Mouse (Mus musculus): ENCODE data around the gene Wdfy2. TPM values are rescaled to one million over a fixed set of nuclear protein-coding genes. Genes with fewer than 3 reads are reported as not detected.
"Not testable (repeated sequence)": the region's sequence is repeated elsewhere in the genome, so short reads cannot be mapped to it uniquely, and the experiment has no call there.

Gene Wdfy2
- polyA plus RNA-seq, 1 experiment from 2014 or later, result 12.1 TPM

DNA sequence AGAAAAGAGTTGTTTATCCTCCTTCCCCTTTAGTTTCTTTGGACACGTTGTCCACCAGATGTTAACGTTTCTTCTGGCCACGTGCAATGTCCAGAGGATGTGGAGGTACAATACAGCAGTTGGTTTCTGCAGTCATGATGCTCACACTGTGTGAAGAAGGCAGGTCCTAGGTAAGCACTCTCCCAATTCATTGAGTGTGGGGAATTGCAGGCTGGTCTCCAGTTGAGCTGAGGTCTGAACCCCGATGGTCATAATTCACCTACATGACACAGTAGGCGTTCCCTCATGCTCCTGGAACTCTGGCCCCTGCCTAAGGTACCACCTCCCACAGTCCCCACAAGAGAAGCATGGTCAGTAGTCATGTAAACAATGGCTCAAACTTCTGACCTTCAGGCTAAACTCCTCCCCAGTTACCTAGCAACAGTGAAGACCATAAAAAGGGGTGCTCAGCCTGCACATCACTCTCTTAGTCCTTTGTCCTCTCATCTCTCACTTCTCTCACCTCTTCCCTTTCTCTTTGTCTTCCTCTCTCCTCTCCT lies 56.2 kb downstream of the Wdfy2 start:
- peak; percentile 69 for ATAC-seq (ENCODE audit: low FRiP score, low TSS enrichment)
- not testable (repeated sequence) for H3K27ac ChIP-seq (ENCODE audit: low read depth, low read length); H3K36me3 ChIP-seq (ENCODE audit: control insufficient read depth, insufficient read depth, low read length); H3K9me3 ChIP-seq (ENCODE audit: control insufficient read depth, low read length); H3K27me3 ChIP-seq (ENCODE audit: control insufficient read depth, insufficient read depth, low read length); H3K4me3 ChIP-seq (ENCODE audit: low read length); H3K4me2 ChIP-seq (replicated peaks; ENCODE audit: low read depth, low read length); H3K4me1 ChIP-seq (ENCODE audit: control insufficient read depth, insufficient read depth, low read length); H3K9ac ChIP-seq (ENCODE audit: low read depth, low read length)
- 30% methylated on average over 5 of the region's 5 CpGs for WGBS

- 87% methylated on average over 8 of the region's 8 CpGs for WGBS
- Histone ChIP-seq H3K9ac (ENCODE audit: low read depth, low read length) (no peak overlapping the region), H3K27ac (ENCODE audit: low read depth, low read length) (no peak overlapping the region), H3K36me3 (ENCODE audit: control insufficient read depth, insufficient read depth, low read length) (no peaks in the 10 kb centered on the region), H3K9me3 (ENCODE audit: control insufficient read depth, low read length) (no peaks in the 10 kb centered on the region), H3K4me3 (ENCODE audit: low read length) (no peak overlapping the region), H3K4me1 (ENCODE audit: control insufficient read depth, insufficient read depth, low read length) (peaks cover 9% of the 10 kb centered on the region), H3K4me2 (replicated peaks; ENCODE audit: low read depth, low read length) (no peak overlapping the region), H3K27me3 (ENCODE audit: control insufficient read depth, insufficient read depth, low read length) (no peaks in the 10 kb centered on the region)
- ATAC-seq (ENCODE audit: low FRiP score, low TSS enrichment), result no peak
Measured at GRCm38 (mm10) chr14:62894924-62895840, 57.7 kb downstream of the Wdfy2 start.

DNA sequence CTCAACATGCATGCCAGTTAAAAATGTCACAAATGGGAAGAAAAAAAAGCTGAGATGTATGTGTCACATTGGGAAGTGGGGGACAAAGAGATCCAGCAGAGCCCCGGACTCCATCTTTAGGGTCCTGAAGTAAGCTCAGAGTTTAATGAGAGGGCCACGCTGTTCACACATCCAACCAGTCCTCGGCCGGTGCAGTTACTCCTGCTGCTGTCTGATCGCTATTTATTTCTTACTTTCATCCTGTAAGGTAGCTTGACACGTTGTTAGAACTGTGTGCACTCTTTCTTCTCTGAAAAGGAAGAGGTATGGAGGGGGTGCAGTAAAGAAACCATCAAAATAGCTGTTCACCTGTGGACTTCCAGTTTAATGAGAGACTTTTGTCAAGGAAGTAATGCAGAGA lies 60.6 kb downstream of the Wdfy2 start:
- Histone ChIP-seq H3K27me3 (ENCODE audit: control insufficient read depth, insufficient read depth, low read length) (no peaks in the 10 kb centered on the region), H3K9ac (ENCODE audit: low read depth, low read length) (no peak overlapping the region), H3K4me3 (ENCODE audit: low read length) (no peak overlapping the region), H3K4me1 (ENCODE audit: control insufficient read depth, insufficient read depth, low read length) (peaks cover 4% of the 10 kb centered on the region), H3K36me3 (ENCODE audit: control insufficient read depth, insufficient read depth, low read length) (no peaks in the 10 kb centered on the region), H3K27ac (ENCODE audit: low read depth, low read length) (no peak overlapping the region), H3K4me2 (replicated peaks; ENCODE audit: low read depth, low read length) (no peak overlapping the region), H3K9me3 (ENCODE audit: control insufficient read depth, low read length) (no peaks in the 10 kb centered on the region)
- 77% methylated on average over 6 of the region's 6 CpGs for WGBS
- ATAC-seq (ENCODE audit: low FRiP score, low TSS enrichment), result no peak

DNA sequence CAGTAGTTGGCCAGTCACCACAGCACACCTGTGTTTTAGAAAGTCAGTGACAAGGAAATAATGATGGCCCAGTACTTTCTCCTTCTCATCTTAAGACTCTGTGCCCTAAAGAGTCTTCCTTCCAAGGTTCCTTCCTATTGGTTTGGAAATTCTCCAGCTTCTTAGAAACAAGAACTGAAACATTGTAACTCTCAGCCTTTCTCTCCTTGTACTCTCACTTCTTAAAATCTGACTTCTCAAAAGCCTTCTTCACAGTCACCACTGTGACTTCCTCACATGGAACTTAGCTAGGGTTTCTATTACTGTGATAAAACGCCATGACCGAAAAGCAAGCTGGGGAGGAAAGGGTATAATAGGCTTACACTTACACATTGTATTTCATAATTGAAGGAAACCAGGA lies 70.4 kb downstream of the Wdfy2 start:
- Histone ChIP-seq H3K27ac (ENCODE audit: low read depth, low read length) (no peak overlapping the region), H3K9me3 (ENCODE audit: control insufficient read depth, low read length) (no peaks in the 10 kb centered on the region), H3K4me3 (ENCODE audit: low read length) (no peak overlapping the region), H3K27me3 (ENCODE audit: control insufficient read depth, insufficient read depth, low read length) (no peaks in the 10 kb centered on the region), H3K9ac (ENCODE audit: low read depth, low read length) (no peak overlapping the region), H3K4me2 (replicated peaks; ENCODE audit: low read depth, low read length) (no peak overlapping the region), H3K36me3 (ENCODE audit: control insufficient read depth, insufficient read depth, low read length) (no peaks in the 10 kb centered on the region), H3K4me1 (ENCODE audit: control insufficient read depth, insufficient read depth, low read length) (no peaks in the 10 kb centered on the region)
- ATAC-seq (ENCODE audit: low FRiP score, low TSS enrichment), result no peak
- WGBS, result 96% methylated on average over 2 of the region's 2 CpGs

DNA sequence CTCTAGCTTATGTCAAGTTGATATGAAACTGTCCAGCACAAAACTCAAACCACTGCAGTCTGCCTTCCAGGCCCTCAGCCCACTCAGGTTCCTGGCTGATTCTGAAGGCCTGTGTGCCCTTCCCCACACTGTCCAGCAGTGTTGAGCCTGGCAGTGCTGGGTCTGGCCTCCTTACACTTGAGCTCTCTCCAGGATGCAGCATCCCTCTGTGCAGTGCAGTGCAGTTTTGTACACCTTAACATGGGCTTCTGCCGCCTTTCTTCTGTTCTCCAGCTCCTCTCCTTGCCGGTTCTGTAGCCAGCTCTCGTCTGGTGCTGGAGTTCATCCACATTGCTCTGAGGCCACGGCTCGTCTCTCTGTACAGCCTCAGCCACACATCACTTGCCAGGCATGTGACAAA lies 71.1 kb downstream of the Wdfy2 start:
- Histone ChIP-seq H3K9me3 (ENCODE audit: control insufficient read depth, low read length) (no peaks in the 10 kb centered on the region), H3K9ac (ENCODE audit: low read depth, low read length) (no peak overlapping the region), H3K27me3 (ENCODE audit: control insufficient read depth, insufficient read depth, low read length) (no peaks in the 10 kb centered on the region), H3K36me3 (ENCODE audit: control insufficient read depth, insufficient read depth, low read length) (no peaks in the 10 kb centered on the region), H3K27ac (ENCODE audit: low read depth, low read length) (no peak overlapping the region), H3K4me2 (replicated peaks; ENCODE audit: low read depth, low read length) (no peak overlapping the region), H3K4me1 (ENCODE audit: control insufficient read depth, insufficient read depth, low read length) (no peaks in the 10 kb centered on the region), H3K4me3 (ENCODE audit: low read length) (no peak overlapping the region)
- ATAC-seq (ENCODE audit: low FRiP score, low TSS enrichment), result no peak
- WGBS, result 95% methylated on average over 5 of the region's 5 CpGs

- WGBS, result 83% methylated on average over 4 of the region's 4 CpGs
- Histone ChIP-seq H3K4me2 (replicated peaks; ENCODE audit: low read depth, low read length) (no peak overlapping the region), H3K4me3 (ENCODE audit: low read length) (no peak overlapping the region), H3K27ac (ENCODE audit: low read depth, low read length) (no peak overlapping the region), H3K9me3 (ENCODE audit: control insufficient read depth, low read length) (no peaks in the 10 kb centered on the region), H3K27me3 (ENCODE audit: control insufficient read depth, insufficient read depth, low read length) (no peaks in the 10 kb centered on the region), H3K9ac (ENCODE audit: low read depth, low read length) (no peak overlapping the region), H3K4me1 (ENCODE audit: control insufficient read depth, insufficient read depth, low read length) (no peaks in the 10 kb centered on the region), H3K36me3 (ENCODE audit: control insufficient read depth, insufficient read depth, low read length) (no peaks in the 10 kb centered on the region)
- ATAC-seq (ENCODE audit: low FRiP score, low TSS enrichment), result no peak
Measured at GRCm38 (mm10) chr14:62910859-62911258, 73.4 kb downstream of the Wdfy2 start.

DNA sequence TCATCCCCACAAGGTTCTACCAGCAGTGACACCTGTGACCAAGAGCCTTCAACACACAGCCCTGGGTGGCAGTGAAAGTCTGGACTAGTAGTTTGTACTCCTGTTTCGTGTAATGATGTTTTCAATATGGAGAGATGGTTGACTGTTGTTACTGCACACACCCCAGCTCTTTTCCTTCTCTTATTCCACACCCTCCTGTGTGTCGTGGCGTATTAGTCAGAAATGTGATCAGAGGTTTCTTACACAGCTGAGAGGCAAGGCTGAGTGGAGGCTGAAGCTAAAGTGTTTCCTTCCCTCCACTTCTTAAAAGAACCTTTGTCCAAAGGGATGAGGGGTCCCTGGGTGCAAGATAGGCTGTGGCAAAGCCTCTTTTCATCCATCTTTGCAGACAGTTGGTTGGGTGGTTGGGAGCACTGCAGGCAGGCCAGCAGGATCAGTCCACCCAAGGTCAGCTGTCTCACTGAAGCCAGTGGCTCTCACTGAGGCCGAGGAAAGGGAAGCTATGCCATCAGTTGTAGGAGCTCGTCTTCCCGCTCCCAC lies 77.7 kb downstream of the Wdfy2 start:
- 87% methylated on average over 6 of the region's 6 CpGs for WGBS
- H3K27me3 ChIP-seq (ENCODE audit: control insufficient read depth, insufficient read depth, low read length), result no peaks in the 10 kb centered on the region
- H3K9me3 ChIP-seq (ENCODE audit: control insufficient read depth, low read length), result no peaks in the 10 kb centered on the region
- ATAC-seq (ENCODE audit: low FRiP score, low TSS enrichment), result no peak
- no peak overlapping the region for H3K4me2 ChIP-seq (replicated peaks; ENCODE audit: low read depth, low read length)
- no peak overlapping the region for H3K27ac ChIP-seq (ENCODE audit: low read depth, low read length)
- H3K9ac ChIP-seq (ENCODE audit: low read depth, low read length), result no peak overlapping the region
- no peaks in the 10 kb centered on the region for H3K4me1 ChIP-seq (ENCODE audit: control insufficient read depth, insufficient read depth, low read length)
- H3K36me3 ChIP-seq (ENCODE audit: control insufficient read depth, insufficient read depth, low read length), result no peaks in the 10 kb centered on the region
- no peak overlapping the region for H3K4me3 ChIP-seq (ENCODE audit: low read length)

DNA sequence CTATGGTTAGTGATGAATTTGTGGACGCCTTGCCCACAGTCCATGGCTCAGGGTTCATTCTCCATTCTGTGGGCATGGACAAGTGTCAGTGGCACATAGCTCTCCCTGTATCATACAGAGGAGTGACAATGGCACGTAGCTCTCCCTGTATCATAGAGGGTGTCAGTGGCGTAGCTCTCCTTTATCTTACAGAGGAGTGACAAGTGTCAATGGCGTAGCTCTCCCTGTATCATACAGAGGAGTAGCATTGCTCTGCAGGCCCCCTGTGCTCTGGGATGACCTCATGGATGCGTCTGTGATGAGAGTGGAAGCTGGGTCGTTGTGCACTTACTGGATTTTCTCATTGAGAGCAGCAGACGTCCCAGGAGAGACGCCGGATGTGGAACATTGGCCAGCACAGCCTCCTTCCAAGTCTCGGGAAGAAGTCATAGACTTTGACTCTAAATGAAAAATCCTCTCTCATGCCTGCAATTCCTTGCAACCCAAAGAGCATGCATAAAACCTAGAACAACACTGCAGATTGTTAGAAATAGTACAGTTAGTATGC lies 79.1 kb downstream of the Wdfy2 start:
- WGBS, result 92% methylated on average over 10 of the region's 10 CpGs
- Histone ChIP-seq H3K27me3 (ENCODE audit: control insufficient read depth, insufficient read depth, low read length) (no peaks in the 10 kb centered on the region), H3K36me3 (ENCODE audit: control insufficient read depth, insufficient read depth, low read length) (no peaks in the 10 kb centered on the region), H3K4me1 (ENCODE audit: control insufficient read depth, insufficient read depth, low read length) (no peaks in the 10 kb centered on the region), H3K4me3 (ENCODE audit: low read length) (no peak overlapping the region), H3K4me2 (replicated peaks; ENCODE audit: low read depth, low read length) (no peak overlapping the region), H3K9ac (ENCODE audit: low read depth, low read length) (no peak overlapping the region), H3K27ac (ENCODE audit: low read depth, low read length) (no peak overlapping the region), H3K9me3 (ENCODE audit: control insufficient read depth, low read length) (no peaks in the 10 kb centered on the region)
- ATAC-seq (ENCODE audit: low FRiP score, low TSS enrichment), result no peak

GRCm38 (mm10) chr14:62921401-62921800 lies 83.9 kb downstream of the Wdfy2 start:
- ATAC-seq (ENCODE audit: low FRiP score, low TSS enrichment), result no peak
- 93% methylated on average over 5 of the region's 5 CpGs for WGBS

More at GRCm38 (mm10) chr14:62921401-62921800, 83.9 kb downstream of the Wdfy2 start:
- Histone ChIP-seq H3K4me2 (replicated peaks; ENCODE audit: low read depth, low read length) (no peak overlapping the region), H3K27me3 (ENCODE audit: control insufficient read depth, insufficient read depth, low read length) (no peaks in the 10 kb centered on the region), H3K9me3 (ENCODE audit: control insufficient read depth, low read length) (no peaks in the 10 kb centered on the region), H3K36me3 (ENCODE audit: control insufficient read depth, insufficient read depth, low read length) (no peaks in the 10 kb centered on the region; the same call in 1 of the 2 replicates), H3K4me3 (ENCODE audit: low read length) (no peak overlapping the region), H3K9ac (ENCODE audit: low read depth, low read length) (no peak overlapping the region), H3K4me1 (ENCODE audit: control insufficient read depth, insufficient read depth, low read length) (no peaks in the 10 kb centered on the region), H3K27ac (ENCODE audit: low read depth, low read length) (no peak overlapping the region)
